Mouse (Mus musculus): ENCODE results near the gene Lpin3.

Gene Lpin3

DNA sequence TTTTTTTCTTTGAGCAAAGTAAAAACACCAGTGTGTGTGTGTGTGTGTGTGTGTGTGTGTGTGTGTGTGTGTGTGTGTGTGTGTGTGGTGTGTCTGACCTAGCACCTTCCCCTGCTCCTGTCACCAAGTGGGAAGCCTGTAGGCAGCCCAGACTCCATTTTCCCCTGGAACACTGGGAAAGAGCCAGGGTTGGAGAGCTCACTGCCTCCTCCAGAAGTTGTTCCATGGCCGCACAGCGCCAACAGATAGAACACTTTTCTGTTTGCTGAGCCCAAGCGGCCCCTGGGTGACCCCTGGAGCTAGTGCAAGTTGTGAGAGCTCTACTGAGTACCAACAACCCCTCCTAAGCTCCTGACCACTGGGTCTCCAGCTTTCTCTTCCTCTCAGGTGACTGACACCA lies 52.5 kb downstream of the Lpin3 start:
- in situ Hi-C loops (cut with MboI, MseI) = loop anchor here (10.0 kb wide), 1 partner anchor 1732 kb away; the partner anchor contains the start of gene Ptprt

DNA sequence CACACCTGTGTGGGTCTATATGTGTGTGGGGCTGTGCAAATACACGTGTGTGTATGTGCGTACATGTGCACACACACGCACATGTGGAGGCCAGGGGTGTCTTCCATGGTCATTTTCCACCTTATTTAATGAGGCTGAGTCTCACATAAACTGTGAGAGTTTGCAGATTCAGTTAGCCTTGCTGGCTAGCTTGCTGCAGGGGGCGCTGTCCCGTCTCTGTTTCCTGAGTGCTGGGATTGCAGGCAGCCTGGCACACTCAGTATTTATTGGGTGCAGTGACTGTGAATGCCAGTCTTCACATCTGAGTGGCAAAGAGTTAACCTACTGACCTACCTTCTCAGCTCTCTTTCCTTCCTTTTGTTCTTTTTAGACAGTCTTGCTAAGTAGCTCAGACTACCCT lies 53.4 kb downstream of the Lpin3 start:
- in situ Hi-C loops (cut with MboI, MseI) = loop anchor here (10.0 kb wide), 1 partner anchor 1731 kb away; the partner anchor contains the start of gene Ptprt

DNA sequence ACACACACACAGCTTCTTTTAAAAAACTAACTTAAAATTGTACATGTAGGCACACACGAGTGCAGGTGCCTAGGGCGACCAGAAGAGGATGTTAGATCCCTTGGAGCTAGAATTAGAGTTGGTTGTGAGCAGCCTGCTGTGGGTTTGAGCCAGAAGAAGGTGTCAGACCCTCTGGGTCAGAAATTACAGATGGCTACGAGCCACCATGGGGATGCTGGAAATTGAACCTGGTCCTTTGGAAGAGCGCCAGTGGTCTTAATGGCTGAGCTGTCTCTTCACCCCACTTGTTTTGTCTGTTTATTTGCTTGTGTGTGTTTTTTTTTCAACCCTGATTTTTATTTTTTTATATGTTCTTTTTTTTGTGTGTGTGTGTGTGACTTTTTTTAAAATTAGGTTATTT lies 54.0 kb downstream of the Lpin3 start:
- in situ Hi-C loops (cut with MboI, MseI) = loop anchor here (10.0 kb wide), 1 partner anchor 1730 kb away; the partner anchor contains the start of gene Ptprt

DNA sequence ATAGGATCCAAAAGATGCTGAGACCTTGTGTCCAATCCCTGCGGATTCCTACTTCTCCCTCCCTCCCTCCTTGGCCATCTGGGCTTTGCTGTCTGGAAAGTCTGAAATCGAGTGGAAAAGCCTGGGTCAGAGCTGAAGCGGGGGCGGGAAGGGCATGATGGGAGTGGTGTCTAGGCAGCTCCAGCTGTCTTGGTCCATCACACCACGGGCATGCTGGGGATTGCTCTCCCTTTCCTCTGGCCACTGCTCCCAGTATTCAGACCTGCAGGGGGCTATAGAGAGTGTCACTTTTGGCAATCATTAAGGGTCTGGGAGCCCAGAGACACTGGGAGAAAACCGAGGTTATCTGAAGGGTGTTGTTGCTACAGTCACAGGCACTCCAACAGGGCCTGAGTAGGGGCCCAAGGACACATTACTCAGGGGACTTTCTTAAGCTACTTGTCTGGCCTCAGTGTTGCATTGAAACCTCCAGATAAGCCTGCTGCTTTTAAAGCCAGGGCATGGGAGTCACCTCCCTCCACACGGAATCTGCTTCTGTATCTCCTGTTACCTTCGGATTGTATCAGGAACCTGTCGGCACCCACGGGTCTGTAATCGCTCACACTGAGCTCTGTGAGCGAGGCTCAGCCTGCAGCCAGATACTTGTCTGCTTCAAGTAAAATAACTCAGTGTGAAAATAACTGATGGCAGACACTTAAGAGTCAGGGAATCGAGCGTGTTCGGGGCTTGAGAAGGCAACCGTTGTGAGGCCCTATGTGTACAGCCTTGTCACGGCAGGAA lies 60.6 kb downstream of the Lpin3 start:
- in situ Hi-C loops (cut with MboI, MseI) = no loop called here

DNA sequence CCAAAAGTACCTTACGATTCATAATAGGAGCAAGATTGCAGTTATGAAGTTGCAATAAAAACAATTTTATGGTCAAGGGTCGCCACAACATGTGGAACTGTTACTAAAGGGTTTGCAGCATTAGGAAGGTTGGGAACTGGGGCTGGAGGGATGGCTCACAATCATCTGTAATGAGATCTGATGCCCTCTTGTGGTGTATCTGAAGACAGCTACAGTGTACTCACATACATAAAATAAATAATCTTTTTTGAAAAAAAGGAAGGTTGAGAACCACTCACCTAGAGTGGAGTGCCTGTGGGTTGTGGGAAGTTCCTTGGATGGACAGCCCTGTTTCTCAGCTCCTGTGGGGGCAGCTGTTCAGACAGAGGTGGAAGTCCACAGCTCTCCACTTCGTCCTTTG lies 62.0 kb downstream of the Lpin3 start:
- in situ Hi-C loops (cut with MboI, MseI) = no loop called here

DNA sequence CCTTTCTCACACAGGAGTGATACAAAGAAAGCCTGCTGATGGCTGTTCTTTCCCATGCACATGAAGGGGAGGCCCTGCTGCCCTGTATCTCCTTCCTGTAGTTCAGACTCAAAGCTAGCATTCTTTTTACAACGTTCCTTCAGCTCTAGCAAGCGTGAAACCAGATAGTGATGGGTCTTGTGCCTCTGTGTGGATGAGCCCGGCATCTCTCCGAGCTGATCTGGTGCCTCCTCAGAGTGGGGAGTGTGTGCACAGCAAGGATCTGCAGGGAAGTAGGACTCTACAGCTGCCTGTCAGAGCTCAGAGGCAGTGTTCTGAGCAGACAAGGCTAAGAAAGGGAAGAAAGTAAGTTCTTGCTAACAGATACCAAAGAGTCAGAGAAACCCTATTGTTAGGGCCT lies 71.1 kb downstream of the Lpin3 start:
- in situ Hi-C loops (cut with MboI, MseI) = no loop called here

DNA sequence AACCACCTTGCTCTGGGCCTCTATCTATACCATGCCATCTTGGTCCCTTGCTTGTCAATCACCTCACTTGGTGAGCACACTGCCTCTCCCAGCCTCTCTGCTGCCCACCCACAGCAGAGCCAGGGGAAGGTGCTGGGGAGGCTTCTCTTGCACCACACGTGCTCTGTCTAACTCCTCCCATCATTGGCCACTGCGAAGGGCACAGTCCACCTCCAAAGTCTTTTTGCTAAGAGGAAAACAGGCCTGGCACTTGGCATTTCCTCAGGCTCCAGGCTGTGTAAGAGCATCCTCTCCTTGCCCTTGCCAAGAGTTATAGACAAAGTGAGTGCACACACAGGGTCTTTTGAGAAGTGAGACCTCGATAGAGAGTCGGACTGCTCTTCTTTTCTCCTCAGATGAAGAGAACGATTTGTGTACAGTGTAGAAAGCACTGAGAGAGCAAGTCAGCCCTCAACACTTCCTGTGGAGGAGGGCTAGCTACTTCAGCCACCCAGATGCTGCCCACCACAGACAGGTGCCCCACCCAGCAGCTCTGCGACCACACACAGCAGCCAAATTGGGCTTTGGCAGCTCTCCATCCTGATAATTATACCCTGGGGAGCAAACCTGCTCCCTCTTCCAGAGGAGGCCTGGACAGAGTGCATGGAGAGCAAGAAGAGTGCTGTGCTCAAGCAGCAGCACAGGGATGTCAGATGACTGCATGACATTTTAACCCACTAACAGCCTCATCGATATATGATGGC lies 72.8 kb downstream of the Lpin3 start:
- in situ Hi-C loops (cut with MboI, MseI) = no loop called here

DNA sequence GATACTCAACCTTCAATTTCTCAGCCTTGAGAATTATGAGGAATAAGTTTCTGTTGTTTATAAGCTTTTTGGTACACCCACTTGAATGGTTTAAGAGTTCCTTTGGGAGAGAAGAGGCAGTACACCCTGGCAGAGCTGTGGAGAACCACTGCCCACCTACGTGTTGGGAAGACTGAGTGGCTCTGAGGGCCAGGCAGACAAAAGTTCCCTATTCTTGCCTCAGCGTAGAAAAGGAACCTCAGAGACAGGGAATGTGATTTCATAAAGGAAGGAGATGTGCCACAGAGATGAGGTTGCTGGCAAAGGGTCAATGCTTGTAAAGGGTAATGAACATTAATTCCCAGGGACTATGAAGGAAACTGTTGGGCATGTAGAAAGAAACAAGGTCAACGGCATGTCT lies 74.1 kb downstream of the Lpin3 start:
- in situ Hi-C loops (cut with MboI, MseI) = no loop called here

DNA sequence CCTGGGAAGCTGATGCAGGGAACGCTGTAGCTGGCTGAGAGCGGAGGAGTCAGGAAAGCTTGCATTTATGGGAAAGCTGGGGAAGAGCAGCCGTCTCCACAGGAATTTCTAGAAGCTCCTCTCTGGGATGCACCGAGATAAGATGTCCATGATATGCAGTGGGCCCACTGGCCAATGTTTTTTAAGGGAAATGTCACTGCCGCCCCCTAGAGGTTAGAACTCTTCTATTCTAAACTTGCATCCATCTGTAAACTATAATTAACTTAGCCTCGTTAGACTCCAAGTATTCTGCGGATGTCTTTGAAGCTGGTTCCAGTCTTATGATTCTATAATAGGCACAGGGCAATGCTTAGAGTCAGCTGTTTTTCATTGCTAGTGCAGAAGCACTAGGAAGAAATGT lies 74.9 kb downstream of the Lpin3 start:
- in situ Hi-C loops (cut with MboI, MseI) = no loop called here

Measured in T-helper 2 cell (primary cell).